Mouse (Mus musculus) stomach, embryonic 16.5 days (tissue): ENCODE measurements at regions not wholly inside any gene's neighbourhood (a gene's known extent, or its start where the extent isn't known, plus 50 kb on each side); places are given as distances from the start of the nearest gene placed in this dataset.

Experiments
- ATAC-seq: fragments of 200-750 bp; cut with Nextera tagmentation; 2 replicates; pipeline ENCODE4 v1.8.0; 2017; ENCODE audit warnings: moderate number of reproducible peaks, moderate TSS enrichment; ENCODE audit not compliant: insufficient read depth, low FRiP score
- H3K27ac ChIP-seq: fragments of 300-500 bp; sonication (generic); 2 replicates; pipeline ENCODE4 v1.5.1; 2014; ENCODE audit warnings: low read length
- H3K27me3 ChIP-seq: fragments of 300-500 bp; sonication (generic); 2 replicates; pipeline ENCODE4 v1.6.1; 2014; ENCODE audit warnings: low read length, control low read depth, mixed read lengths; ENCODE audit not compliant: control insufficient read depth, insufficient read depth
- H3K36me3 ChIP-seq: fragments of 300-500 bp; sonication (generic); 2 replicates; pipeline ENCODE4 v1.6.1; 2014; ENCODE audit warnings: low read length; ENCODE audit not compliant: control insufficient read depth, insufficient read depth
- H3K4me1 ChIP-seq: fragments of 300-500 bp; sonication (generic); 2 replicates; pipeline ENCODE4 v1.6.1; 2014; ENCODE audit warnings: low read length, control low read depth, mixed read lengths; ENCODE audit not compliant: control insufficient read depth, insufficient read depth
- H3K4me2 ChIP-seq: fragments of 300-500 bp; sonication (generic); 2 replicates; pipeline ENCODE4 v1.6.1; 2014; ENCODE audit warnings: low read depth, low read length, mixed read lengths
- H3K4me3 ChIP-seq: fragments of 300-500 bp; sonication (generic); replicated peaks from 2 replicates; pipeline ENCODE4 v1.5.1; 2014; ENCODE audit warnings: mild to moderate bottlenecking, low read length
- H3K9ac ChIP-seq: fragments of 300-500 bp; sonication (generic); 2 replicates; pipeline ENCODE4 v1.6.1; 2014; ENCODE audit warnings: low read length
- H3K9me3 ChIP-seq: fragments of 300-500 bp; sonication (generic); replicated peaks from 2 replicates; pipeline ENCODE4 v1.6.1; 2016; ENCODE audit warnings: low read length, control low read depth; ENCODE audit not compliant: control insufficient read depth
- WGBS: fragments of 180-500 bp; shearing (Covaris S2); extraction: QIAGEN DNeasy Blood & Tissue Kit; methylation state at CpG from one replicate; pipeline ENCODE4 v1.1.7; 2014; 5-methylcytosine and 5-hydroxymethylcytosine counted together

DNA sequence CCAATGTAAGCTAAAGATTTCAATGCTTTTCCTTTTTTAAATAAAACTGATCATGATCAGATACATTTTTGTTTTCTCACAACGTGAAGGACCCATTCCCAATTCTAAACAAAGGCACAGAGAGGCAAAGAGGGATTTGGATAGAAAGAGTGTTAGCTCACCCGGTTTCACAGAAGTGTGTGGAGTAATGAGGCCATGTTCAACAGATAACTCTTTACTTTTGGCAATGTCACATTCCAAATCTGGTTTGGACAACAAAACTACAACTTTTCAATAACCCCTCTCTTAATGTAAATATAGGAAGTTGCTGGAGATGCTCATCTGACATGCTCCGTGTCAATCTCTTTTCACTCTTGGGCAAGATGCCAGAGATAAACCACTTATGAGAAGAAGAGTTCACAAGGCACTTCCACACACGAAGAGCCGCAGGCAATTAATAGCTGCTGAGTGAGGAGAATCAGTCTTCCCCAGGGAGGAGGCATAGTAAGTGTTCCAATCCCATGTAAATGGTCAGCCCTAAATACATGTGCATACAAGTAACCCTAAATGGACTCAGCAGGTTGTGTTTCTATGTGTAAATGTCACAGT is 112.7 kb upstream of the Ednra start:
- Histone ChIP-seq H3K4me3 (no peak overlapping the region), H3K9ac (no peak overlapping the region), H3K4me2 (no peak overlapping the region), H3K36me3 (no peaks in the 10 kb centered on the region), H3K27me3 (no peaks in the 10 kb centered on the region), H3K4me1 (no peaks in the 10 kb centered on the region), H3K27ac (no peak overlapping the region), H3K9me3 (no peaks in the 10 kb centered on the region)
- 49% methylated on average over 5 of the region's 5 CpGs for WGBS
- ATAC-seq = no peak

DNA sequence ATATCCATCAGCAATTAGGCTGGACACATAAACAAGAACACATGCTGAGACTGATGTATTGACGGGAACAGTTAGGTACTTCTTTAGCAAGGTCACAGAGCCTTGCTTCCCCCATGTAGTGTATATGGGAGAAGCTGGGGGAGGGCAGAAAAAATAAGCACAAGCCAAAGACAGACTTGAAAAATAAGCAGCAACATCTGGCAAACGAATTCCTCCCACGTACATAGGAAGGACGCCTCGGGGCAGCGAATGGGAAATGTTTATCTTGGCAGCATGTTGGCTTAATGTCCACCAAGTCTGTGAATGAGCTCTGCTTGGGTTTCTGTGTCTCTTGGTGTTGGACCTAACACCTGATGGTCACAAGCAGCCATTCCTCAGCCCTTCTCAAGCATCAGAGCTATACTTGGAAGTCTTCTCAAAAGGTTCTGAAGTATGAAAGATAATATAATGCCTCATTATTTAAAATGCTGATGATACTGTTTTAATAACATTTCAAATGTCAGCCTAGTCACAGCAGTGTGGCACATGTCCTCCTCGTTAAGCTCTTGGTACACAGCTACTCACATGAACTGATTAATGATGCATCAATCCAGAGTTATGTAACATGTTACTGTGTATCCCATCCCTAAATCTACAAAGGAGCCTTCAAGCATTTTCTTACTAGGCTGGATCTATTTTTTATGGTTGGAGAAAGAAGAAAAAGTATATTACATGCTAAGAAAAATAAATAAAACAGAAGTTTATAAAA is 118.3 kb upstream of the Ednra start:
- no peak overlapping the region for H3K4me2 ChIP-seq
- H3K4me3 ChIP-seq = no peak overlapping the region
- 30% methylated on average over 7 of the region's 7 CpGs for WGBS
- ATAC-seq = no peak
- H3K4me1 ChIP-seq = no peaks in the 10 kb centered on the region
- no peak overlapping the region for H3K9ac ChIP-seq
- H3K27ac ChIP-seq = no peak overlapping the region
- no peaks in the 10 kb centered on the region for H3K9me3 ChIP-seq
- H3K27me3 ChIP-seq = no peaks in the 10 kb centered on the region
- H3K36me3 ChIP-seq = no peaks in the 10 kb centered on the region

DNA sequence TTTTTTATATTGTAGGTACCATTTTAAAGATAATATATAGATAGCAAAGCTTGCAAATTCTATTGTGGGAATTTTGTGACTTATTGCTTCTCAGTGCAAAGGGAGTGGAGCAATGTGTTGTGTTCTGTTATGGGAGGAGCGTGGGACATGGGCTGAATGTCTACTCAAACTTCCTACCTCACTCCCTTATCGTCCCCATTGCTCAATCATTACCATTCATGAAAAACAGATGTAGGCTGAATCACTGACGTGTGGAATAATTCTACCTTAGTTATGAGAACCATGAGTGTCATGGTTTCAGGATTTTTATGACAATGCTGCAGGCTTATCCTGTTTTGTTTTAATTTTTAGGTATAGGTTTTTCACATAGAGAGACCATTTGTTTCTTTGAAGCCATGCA is 119.0 kb upstream of the Ednra start:
- Histone ChIP-seq H3K36me3 (no peaks in the 10 kb centered on the region), H3K27me3 (no peaks in the 10 kb centered on the region), H3K4me3 (no peak overlapping the region), H3K9me3 (no peaks in the 10 kb centered on the region), H3K9ac (no peak overlapping the region), H3K4me1 (no peaks in the 10 kb centered on the region), H3K27ac (no peak overlapping the region), H3K4me2 (no peak overlapping the region)
- WGBS = 71% methylated on average over 3 of the region's 3 CpGs
- ATAC-seq = no peak

DNA sequence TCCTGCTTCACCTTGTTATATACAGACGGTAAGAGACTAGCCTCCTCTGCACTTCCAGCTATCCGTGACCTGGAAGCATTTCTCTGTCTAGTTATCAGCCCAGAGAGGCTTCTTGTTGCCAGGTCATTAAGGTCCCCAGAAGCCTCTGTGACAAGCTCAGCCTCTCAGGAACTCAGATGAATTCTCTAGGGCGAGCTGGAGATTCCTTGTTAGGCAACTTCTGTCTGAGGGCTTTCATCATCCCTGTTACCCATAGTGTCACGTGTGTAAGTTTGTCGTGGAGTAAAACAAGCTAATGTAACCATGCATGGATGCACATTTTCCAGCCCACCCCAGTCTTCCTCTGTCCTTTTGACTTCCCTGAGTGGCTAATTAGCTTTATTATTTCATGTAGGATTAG is 126.3 kb upstream of the Ednra start:
- Histone ChIP-seq H3K4me3 (no peak overlapping the region), H3K27ac (no peak overlapping the region)
- WGBS = 71% methylated on average over 5 of the region's 5 CpGs

DNA sequence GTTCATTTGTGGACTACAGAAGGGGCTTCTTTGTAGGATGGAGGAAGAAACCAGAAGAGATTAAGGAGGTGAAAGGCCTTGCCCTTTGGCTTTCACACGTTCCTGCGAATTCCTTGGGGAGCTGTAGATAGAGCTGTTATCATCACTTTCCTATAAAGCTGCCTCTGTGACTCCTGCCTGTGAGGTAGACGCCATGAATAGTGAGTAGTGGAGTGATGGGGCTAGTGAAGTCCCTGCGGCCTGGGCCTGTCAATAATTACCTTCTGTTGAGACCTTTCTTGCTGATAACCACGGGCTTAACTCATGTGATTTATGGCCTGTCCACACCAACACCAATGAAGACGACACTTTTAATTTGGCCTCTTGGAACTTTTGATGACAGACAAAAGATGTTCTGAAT is 146.0 kb upstream of the Ednra start:
- H3K9me3 ChIP-seq = no peaks in the 10 kb centered on the region
- no peaks in the 10 kb centered on the region for H3K4me1 ChIP-seq
- no peaks in the 10 kb centered on the region for H3K36me3 ChIP-seq
- no peak overlapping the region for H3K9ac ChIP-seq
- ATAC-seq = no peak
- no peaks in the 10 kb centered on the region for H3K27me3 ChIP-seq
- H3K4me3 ChIP-seq = no peak overlapping the region
- WGBS = 20% methylated on average over 6 of the region's 6 CpGs
- H3K4me2 ChIP-seq = no peak overlapping the region
- H3K27ac ChIP-seq = no peak overlapping the region

More for the DNA sequence above, 126.3 kb upstream of the Ednra start:
- Histone ChIP-seq H3K9ac (no peak overlapping the region), H3K36me3 (no peaks in the 10 kb centered on the region), H3K9me3 (no peaks in the 10 kb centered on the region), H3K27me3 (no peaks in the 10 kb centered on the region), H3K4me1 (no peaks in the 10 kb centered on the region), H3K4me2 (no peak overlapping the region)
- no peak for ATAC-seq

DNA sequence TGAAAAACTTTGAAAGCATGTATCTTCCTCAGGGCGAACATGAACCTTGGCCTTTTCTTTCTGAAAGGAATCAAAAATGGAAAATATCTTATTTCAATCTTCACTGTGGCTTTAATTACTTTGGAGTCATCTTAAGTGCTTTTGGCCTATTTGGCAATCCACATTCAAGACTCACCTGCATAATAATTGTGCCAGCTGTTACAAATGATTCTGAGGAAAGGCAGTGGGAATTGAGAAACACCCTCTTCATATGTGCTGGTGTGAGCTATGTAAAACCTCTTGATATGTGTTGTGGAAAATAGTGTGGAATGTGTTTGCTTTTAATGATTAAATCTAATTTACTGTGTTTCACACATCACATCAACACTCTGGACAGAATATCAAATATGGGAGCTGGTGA is 148.5 kb upstream of the Ednra start:
- Histone ChIP-seq H3K9me3 (no peaks in the 10 kb centered on the region), H3K4me1 (no peaks in the 10 kb centered on the region), H3K36me3 (no peaks in the 10 kb centered on the region), H3K4me2 (no peak overlapping the region), H3K9ac (no peak overlapping the region), H3K27ac (no peak overlapping the region), H3K4me3 (no peak overlapping the region), H3K27me3 (no peaks in the 10 kb centered on the region)
- ATAC-seq = no peak
- WGBS = 77% methylated on average over 1 of the region's 1 CpGs

DNA sequence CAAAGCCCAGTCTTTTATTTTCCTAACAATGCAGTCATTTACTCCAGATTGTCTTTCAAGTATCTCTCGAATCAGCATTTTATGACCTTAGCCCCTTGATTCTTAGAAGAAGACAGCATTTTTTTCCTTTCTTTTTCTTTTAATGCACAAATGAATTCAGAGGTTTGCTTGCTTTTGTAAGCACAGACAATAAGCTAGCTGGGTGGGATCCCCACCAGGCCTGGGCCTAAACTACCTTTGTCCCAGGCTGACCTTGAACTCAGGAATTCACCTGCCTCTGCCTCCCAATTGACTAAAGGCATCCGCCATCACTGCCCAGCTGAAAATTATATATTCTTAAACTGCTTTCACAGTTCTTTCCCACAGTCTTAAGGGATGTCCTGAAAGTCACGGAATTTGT is 195.5 kb upstream of the Ednra start:
- 84% methylated on average over 3 of the region's 3 CpGs for WGBS
- H3K9me3 ChIP-seq = 0 out of 2 replicates have a peak, but pooled peaks cover 4% of the 10 kb centered on the region

DNA sequence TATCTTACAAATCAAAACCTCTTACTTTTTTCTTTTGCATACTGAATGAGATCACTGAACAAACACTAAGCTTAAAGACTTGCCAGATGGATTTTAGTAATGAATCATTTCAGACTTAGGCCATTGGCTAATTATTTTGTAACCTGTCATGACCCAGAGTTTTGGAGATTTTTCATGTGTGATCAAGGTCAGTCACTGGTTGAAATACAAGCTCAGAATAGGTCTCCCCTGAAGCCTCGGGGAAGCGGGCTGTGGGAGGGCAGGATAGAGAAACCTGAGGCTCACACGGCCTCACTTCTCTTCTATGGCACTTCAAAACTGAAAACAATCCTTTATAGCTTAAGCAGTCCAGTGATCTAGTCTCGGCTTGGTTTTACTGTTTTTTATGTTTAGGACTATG is 197.6 kb upstream of the Ednra start:
- H3K9me3 ChIP-seq = 0 out of 2 replicates have a peak, but pooled peaks cover 4% of the 10 kb centered on the region
- H3K27ac ChIP-seq = no peak overlapping the region
- no peaks in the 10 kb centered on the region for H3K36me3 ChIP-seq
- no peak overlapping the region for H3K9ac ChIP-seq
- no peak for ATAC-seq
- no peak overlapping the region for H3K4me3 ChIP-seq
- no peak overlapping the region for H3K4me2 ChIP-seq
- H3K4me1 ChIP-seq = no peaks in the 10 kb centered on the region
- WGBS = 46% methylated on average over 4 of the region's 4 CpGs
- H3K27me3 ChIP-seq = no peaks in the 10 kb centered on the region

More for the DNA sequence above, 195.5 kb upstream of the Ednra start:
- H3K4me3 ChIP-seq = no peak overlapping the region
- no peaks in the 10 kb centered on the region for H3K36me3 ChIP-seq
- no peak for ATAC-seq
- no peaks in the 10 kb centered on the region for H3K4me1 ChIP-seq
- H3K4me2 ChIP-seq = no peak overlapping the region
- no peak overlapping the region for H3K27ac ChIP-seq
- H3K27me3 ChIP-seq = no peaks in the 10 kb centered on the region
- H3K9ac ChIP-seq = no peak overlapping the region

DNA sequence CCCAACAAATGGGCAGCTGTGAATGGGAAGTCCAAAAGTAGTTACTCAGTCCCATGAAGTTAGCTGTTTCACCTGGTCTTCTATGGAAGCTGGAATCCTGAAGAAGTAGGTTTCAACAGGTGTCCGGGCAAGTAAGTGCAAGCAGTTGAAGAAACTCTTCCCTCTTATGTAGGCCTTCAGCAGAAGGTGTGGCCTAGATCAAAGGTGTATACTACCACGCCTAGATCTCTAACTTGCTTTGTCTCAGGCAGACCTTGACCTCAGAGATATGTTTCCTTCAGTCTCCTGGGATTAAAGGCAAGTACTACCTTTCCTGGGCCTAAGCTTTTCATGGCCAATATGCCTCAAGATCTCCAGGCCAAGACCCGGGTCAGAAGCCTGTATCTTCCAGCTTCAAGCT is 223.4 kb upstream of the Ednra start:
- no peaks in the 10 kb centered on the region for H3K4me1 ChIP-seq
- 85% methylated on average over 3 of the region's 3 CpGs for WGBS

More for the DNA sequence above, 223.4 kb upstream of the Ednra start:
- Histone ChIP-seq H3K27ac (no peak overlapping the region), H3K9me3 (no peaks in the 10 kb centered on the region), H3K4me2 (no peak overlapping the region), H3K36me3 (no peaks in the 10 kb centered on the region), H3K4me3 (no peak overlapping the region), H3K9ac (no peak overlapping the region), H3K27me3 (no peaks in the 10 kb centered on the region)
- ATAC-seq = no peak
